Mouse (Mus musculus) liver, adult 2 months (tissue): ENCODE data around the gene Cd36.

Experiments
- CTCF ChIP-seq: fragments of 200-500 bp; IDR thresholded peaks from 2 replicates; pipeline ENCODE4 v1.5.1; 2011; ENCODE audit warnings: low read depth, low read length, control low read depth
- POLR2A ChIP-seq: fragments of 200-500 bp; IDR thresholded peaks from 2 replicates; pipeline ENCODE4 v1.6.1; 2011; ENCODE audit warnings: low read length, control low read depth; ENCODE audit not compliant: insufficient read depth; ENCODE audit errors: extremely low read depth

- no peak for TF ChIP-seq POLR2A
- no peak for TF ChIP-seq CTCF
These were observed 53.1 kb downstream of the Cd36 start for GRCm38 (mm10) chr5:17835302-17836097.
